Mouse (Mus musculus) midbrain, postnatal 0 days (tissue): ENCODE data around the gene Atp9a. TPM values are rescaled to one million over a fixed set of nuclear protein-coding genes. Genes with fewer than 3 reads are reported as not detected.

Source experiments
- ATAC-seq: fragments of 200-750 bp; cut with Nextera tagmentation; 2 replicates; pipeline ENCODE4 v1.8.0; 2017; ENCODE audit warnings: moderate number of reproducible peaks, mild to moderate bottlenecking, moderate TSS enrichment, moderate library complexity; ENCODE audit not compliant: low FRiP score
- DNase-seq: peaks from one replicate; pipeline ENCODE4 v3.0.0-alpha.2; 2015; ENCODE audit warnings: low spot score
- H3K27ac ChIP-seq: fragments of 300-500 bp; sonication (generic); 2 replicates; pipeline ENCODE4 v1.5.1; 2014; ENCODE audit warnings: low read depth, mild to moderate bottlenecking, low read length, mixed read lengths
- H3K27me3 ChIP-seq: fragments of 300-500 bp; sonication (generic); 2 replicates; pipeline ENCODE4 v1.6.1; 2014; ENCODE audit warnings: low read length, control low read depth, mixed read lengths; ENCODE audit not compliant: insufficient read depth
- H3K36me3 ChIP-seq: fragments of 300-500 bp; sonication (generic); 2 replicates; pipeline ENCODE4 v1.6.1; 2014; ENCODE audit warnings: low read length, control low read depth, mixed read lengths; ENCODE audit not compliant: insufficient read depth
- H3K4me1 ChIP-seq: fragments of 300-500 bp; sonication (generic); 2 replicates; pipeline ENCODE4 v1.6.1; 2014; ENCODE audit warnings: mild to moderate bottlenecking, control low read depth, antibody characterized with exemption, low read length, mixed read lengths; ENCODE audit not compliant: insufficient read depth
- H3K4me2 ChIP-seq: fragments of 300-500 bp; sonication (generic); 2 replicates; pipeline ENCODE4 v1.6.1; 2014; ENCODE audit warnings: low read depth, mild to moderate bottlenecking, low read length, mixed read lengths; ENCODE audit not compliant: poor library complexity, severe bottlenecking
- H3K4me3 ChIP-seq: fragments of 300-500 bp; sonication (generic); 2 replicates; pipeline ENCODE4 v1.5.1; 2014; ENCODE audit warnings: low read depth, mild to moderate bottlenecking, low read length, moderate library complexity
- H3K9ac ChIP-seq: fragments of 300-500 bp; sonication (generic); replicated peaks from 2 replicates; pipeline ENCODE4 v1.6.1; 2014; ENCODE audit warnings: mild to moderate bottlenecking, low read length, moderate library complexity, mixed read lengths; ENCODE audit not compliant: poor library complexity, severe bottlenecking
- H3K9me3 ChIP-seq: fragments of 300-500 bp; sonication (generic); 2 replicates; pipeline ENCODE4 v1.6.1; 2016; ENCODE audit warnings: low read length, control low read depth
- CTCF ChIP-seq: IDR thresholded peaks from 2 replicates; pipeline ENCODE4 v1.5.1; 2016; ENCODE audit warnings: antibody characterized with exemption, mild to moderate bottlenecking
- WGBS: fragments of 180-500 bp; shearing (Covaris S2); extraction: QIAGEN DNeasy Blood & Tissue Kit; methylation state at CpG from one replicate; pipeline ENCODE4 v1.1.7; 2014; 5-methylcytosine and 5-hydroxymethylcytosine counted together
- microRNA-seq: library from miRNA; unstranded; fragments of <30 nt; microRNA quantifications from one replicate; pipeline ENCODE4, GENCODE M21; 2016; ENCODE audit warnings: borderline number of aligned reads
- polyA plus RNA-seq: library from polyadenylated mRNA; unstranded; fragments of >200 nt; fragmentation: Nextera tagmentation; extraction: Ambion mirVana; gene quantifications from 2 replicates; pipeline ENCODE4 v1.2.1, GENCODE M21; 2015
- total RNA-seq: library from RNA; depleted of rRNA; stranded (reverse); fragments of >200 nt; gene quantifications from 2 replicates; pipeline ENCODE4 v1.2.3, GENCODE M21; 2014; rRNA removed

Gene Atp9a
- total and polyA plus RNA-seq, 2 experiments from 2014 or later: 159 to 607 TPM

DNA sequence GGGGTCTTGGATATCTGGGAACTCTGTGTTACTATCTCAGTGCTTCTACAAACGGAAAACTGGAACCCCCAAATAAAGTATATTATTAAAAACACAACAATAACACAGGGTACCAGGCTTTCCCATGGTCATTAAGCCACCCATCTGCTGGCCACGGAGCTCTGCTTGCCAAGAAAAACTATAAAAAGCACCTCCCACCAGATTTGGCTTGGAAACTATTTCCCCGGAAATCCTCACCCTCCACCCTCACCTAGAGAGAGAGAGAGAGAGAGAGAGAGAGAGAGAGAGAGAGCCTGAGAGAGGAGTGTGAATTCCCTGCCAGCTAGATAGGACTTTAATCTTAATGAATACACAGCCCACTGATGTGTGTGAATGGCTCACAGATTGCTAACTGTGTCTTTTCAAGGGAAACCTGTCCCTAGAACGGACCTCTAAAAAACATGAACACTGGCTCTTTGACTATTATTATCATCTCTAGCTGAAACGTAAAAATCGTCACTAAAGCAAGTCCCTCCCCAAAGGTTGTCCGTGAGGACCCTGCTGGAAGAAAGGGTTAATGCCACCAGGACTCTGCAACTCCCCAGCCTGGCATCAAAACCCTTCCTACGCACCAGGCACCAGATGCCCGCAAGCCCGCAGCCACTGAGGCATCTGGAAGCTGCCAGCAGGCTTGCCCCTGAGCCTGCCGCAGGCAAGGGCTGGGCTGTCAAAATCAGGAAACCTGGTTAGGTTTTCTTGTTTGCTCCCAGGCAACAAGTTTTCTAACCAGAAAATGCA is 153.4 kb downstream of the Atp9a start:
- no peak overlapping the region for H3K27ac ChIP-seq

GRCm38 (mm10) chr2:168587159-168587558 is 155.1 kb downstream of the Atp9a start:
- no peaks in the 10 kb centered on the region for H3K36me3 ChIP-seq
- ATAC-seq: no peak
- DNase-seq: no peak
- no peak overlapping the region for H3K4me2 ChIP-seq
- no peak overlapping the region for H3K27ac ChIP-seq
- 56% methylated on average over 8 of the region's 8 CpGs for WGBS
- TF ChIP-seq CTCF: no peak
- peaks cover 14% of the 10 kb centered on the region for H3K27me3 ChIP-seq
- no peak overlapping the region for H3K9ac ChIP-seq
- H3K4me1 ChIP-seq: peaks cover 16% of the 10 kb centered on the region
- H3K4me3 ChIP-seq: no peak overlapping the region
- H3K9me3 ChIP-seq: no peaks in the 10 kb centered on the region

More for the DNA sequence above, 153.4 kb downstream of the Atp9a start:
- Histone ChIP-seq H3K4me2 (0 out of 2 replicates have a peak overlapping the region, but pooled peaks have one; percentile 9), H3K36me3 (no peaks in the 10 kb centered on the region), H3K9ac (no peak overlapping the region), H3K9me3 (no peaks in the 10 kb centered on the region), H3K4me1 (peaks cover 16% of the 10 kb centered on the region), H3K4me3 (peak overlapping the region; percentile 3; the same call in 1 of the 2 replicates), H3K27me3 (peaks cover 14% of the 10 kb centered on the region)
- 0 out of 2 replicates have a peak, but pooled peaks have one; percentile 1 for TF ChIP-seq CTCF
- ATAC-seq: no peak
- peak; percentile 51 for DNase-seq
- WGBS: 37% methylated on average over 11 of the region's 11 CpGs

- Histone ChIP-seq H3K4me1 (peaks cover 16% of the 10 kb centered on the region), H3K27ac (no peak overlapping the region), H3K9me3 (no peaks in the 10 kb centered on the region), H3K27me3 (peaks cover 14% of the 10 kb centered on the region), H3K9ac (no peak overlapping the region), H3K36me3 (no peaks in the 10 kb centered on the region), H3K4me3 (no peak overlapping the region), H3K4me2 (no peak overlapping the region)
- ATAC-seq (no peak), DNase-seq (no peak)
- TF ChIP-seq CTCF: no peak
- 87% methylated on average over 12 of the region's 12 CpGs for WGBS
These were observed 155.7 kb downstream of the Atp9a start for GRCm38 (mm10) chr2:168586512-168586911.

- TF ChIP-seq CTCF: no peak
- H3K4me2 ChIP-seq: no peak overlapping the region
- H3K36me3 ChIP-seq: no peaks in the 10 kb centered on the region
- WGBS: 76% methylated on average over 6 of the region's 6 CpGs
- H3K4me3 ChIP-seq: no peak overlapping the region
- H3K27me3 ChIP-seq: peaks cover 1% of the 10 kb centered on the region; the same call in 1 of the 2 replicates
- ATAC-seq: no peak
- no peak overlapping the region for H3K9ac ChIP-seq
- peaks cover 8% of the 10 kb centered on the region for H3K4me1 ChIP-seq
- H3K27ac ChIP-seq: no peak overlapping the region
- no peaks in the 10 kb centered on the region for H3K9me3 ChIP-seq
- DNase-seq: peak; percentile 61
These were observed 157.4 kb downstream of the Atp9a start for GRCm38 (mm10) chr2:168584857-168585256.

Small RNA genes lying within 50 kb of the gene (microRNA-seq; reads per million reads assigned to microRNA genes)
- gene Mir7004: 4.7 reads per million, percentile 10 among the genes with 10 or more reads in this experiment

Other genes with a start within 250 kb of the Atp9a start
- 5.1 and 6.4 TPM in 2 replicates for gene Nfatc2, start 140.8 kb downstream of the Atp9a start, total RNA-seq
- 7.3 and 8.2 TPM in 2 replicates for gene Nfatc2, start 140.8 kb downstream of the Atp9a start, polyA plus RNA-seq
- 0.60 and 1.8 TPM in 2 replicates for gene Sall4, start 25.5 kb upstream of the Atp9a start, total RNA-seq
- gene Sall4, start 25.5 kb upstream of the Atp9a start, polyA plus RNA-seq: 0.54 and 0.87 TPM in 2 replicates
- gene Zfp64, start 213.2 kb upstream of the Atp9a start, total RNA-seq: 37.9 and 57.7 TPM in 2 replicates
- gene Zfp64, start 213.2 kb upstream of the Atp9a start, polyA plus RNA-seq: 33.5 and 34.2 TPM in 2 replicates